Mouse (Mus musculus) frontal cortex, postnatal 10 days (tissue): Measurements from ENCODE around the gene Yju2.
"Not testable (repeated sequence)": the region's sequence is repeated elsewhere in the genome, so short reads cannot be mapped to it uniquely, and the experiment has no call there.

Experiments
- DNase-seq, 2 experiments: peaks; one replicate each; pipeline ENCODE4 v3.0.0; 2022; ENCODE audit warnings: low spot score in 2 of 2, mixed read lengths in 1 of 2

Gene Yju2

DNA sequence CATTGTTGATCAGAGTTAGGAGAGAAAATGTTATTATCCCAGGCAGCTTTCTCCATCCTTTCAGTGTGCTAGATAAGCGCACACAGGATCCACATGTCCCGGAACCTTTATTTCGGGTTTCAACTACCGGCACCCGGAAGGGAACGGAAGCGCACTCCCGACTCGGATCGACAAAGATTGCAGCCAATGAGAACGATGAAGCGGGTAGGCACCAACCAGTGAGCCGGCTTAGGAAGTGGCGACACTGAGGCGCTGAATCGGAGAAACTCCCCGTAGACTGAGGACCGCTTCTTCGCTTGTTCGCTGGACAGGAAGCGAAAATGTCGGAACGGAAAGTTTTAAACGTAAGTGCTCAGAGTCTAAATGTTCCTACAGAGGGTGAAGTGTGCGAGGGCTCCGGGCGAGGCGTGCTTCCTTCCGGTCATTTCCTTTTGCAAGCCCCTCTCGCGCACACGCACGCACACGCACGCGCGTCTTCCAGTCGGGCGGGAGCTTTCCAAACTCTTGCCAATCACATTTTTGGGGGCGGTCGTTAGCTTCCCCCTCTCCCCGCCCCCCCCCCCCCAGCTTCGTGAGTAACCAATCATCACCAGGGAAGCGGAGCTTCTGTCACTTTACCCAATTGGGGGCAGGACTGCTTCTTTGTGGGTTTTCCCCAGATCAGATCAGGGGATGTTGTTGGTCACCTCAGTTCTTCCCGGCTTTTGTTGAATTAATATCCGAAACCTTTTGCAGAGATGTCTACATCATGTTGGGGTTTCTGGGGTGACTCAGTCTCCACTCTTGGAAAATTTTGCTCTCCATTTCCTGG, at the start of gene Yju2:
Yju2 (plus strand) TSS at position 182 of the 811 bp plus-strand sequence.
- peak; percentile 90 to 92 for DNase-seq

DNA sequence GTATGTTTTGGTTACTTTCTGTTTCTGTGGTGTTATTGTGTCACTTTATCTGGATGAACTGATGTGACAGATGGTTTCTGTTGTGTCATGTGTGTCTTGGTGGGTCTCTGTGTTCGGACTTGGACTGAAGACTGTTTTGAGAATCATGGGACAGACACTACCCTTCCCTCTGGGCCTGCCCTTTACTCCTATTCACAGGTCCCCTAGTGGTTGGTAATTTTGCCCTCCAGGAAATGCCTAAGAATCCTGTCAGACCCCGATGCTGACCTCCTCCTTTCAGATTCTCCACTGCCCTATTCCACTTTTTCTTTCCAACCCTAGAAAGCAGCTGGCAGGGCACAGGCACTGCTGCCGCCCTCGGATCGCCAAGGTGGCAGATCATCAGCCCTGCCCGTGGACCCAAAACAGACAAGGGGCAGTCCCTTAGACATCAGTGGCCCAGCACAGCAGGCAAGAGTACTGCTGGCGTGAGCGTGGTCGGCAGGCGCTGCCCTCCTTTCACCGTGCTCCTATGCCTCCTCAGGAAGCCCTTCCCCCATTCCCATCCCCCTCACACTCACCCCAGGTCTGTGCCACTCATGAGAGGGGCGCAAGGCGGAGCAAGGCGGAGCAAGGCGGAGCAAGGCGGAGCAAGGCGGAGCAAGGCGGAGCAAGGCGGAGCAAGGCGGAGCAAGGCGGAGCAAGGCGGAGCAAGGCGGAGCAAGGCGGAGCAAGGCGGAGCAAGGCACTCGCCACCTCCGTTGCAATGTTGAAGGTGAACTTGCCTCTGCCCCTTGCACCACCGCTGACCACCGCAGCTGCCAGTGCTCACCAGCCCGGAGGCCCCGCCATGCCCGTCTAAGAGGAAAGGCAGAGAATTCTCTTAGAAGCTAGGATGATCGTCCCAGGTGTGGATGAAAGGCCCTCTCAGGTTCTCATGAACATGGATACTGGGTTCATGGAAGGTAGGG, 27.1 kb upstream of the Yju2 start:
- peak; percentile 69 to 70 for DNase-seq

DNA sequence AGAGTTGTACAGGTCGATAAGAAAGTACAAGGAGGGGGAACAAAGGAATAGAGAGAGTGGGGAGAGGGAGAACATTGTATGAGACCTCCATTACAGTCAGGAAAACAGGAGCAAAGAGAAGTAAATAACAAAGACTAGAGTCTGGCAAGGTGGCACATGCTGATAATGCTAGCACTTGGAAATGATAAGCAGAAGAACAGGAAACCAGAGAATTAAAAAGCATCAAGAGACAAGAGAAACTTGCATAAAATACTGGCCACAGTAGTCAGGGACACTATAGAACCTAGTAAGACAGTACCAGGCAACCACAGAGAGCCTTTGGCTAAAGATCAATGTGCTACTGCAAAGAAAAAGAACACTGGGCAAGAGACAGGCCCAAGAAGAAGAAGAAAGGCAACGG, 26.3 kb upstream of the Yju2 start:
- DNase-seq: no peak

DNA sequence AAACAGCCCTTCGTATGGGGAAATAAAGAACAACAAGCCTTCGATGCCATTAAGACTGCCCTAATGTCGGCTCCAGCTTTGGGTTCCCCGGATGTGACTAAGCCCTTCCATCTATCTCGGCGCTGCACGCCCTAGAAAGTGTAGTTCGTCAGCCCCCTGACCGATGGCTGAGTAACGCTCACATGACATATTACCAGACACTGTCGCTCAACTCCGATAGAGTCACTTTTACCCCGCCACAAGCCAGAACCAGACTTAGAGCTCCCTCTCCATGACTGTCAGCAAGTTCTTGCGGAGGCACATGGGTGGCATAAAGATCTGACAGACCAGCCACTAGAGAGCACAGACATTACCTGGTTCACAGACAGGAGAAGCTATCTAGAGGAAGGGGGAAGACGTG, 25.7 kb upstream of the Yju2 start:
- DNase-seq: no peak

DNA sequence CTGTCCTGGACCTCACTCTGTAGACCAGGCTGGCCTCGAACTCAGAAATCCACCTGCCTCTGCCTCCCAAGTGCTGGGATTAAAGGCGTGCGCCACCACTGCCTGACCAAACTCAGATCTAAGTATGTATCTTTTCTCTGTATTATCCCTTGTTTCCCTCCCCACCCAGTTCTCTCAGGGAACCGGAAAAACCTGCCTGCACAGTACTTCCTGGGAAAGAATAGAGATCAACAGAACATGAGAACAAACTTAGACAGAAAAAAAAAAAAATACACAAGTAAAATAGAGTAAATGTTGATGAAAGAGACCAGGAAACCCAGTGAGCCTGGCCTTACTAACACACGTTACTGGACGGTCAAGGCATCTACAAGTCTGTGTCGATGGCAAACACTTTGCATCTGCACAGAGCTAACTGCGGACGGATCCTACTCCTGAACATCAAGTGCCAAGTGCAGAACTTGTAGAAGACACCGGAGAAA, 14.5 kb upstream of the Yju2 start:
- DNase-seq: not testable (repeated sequence)

DNA sequence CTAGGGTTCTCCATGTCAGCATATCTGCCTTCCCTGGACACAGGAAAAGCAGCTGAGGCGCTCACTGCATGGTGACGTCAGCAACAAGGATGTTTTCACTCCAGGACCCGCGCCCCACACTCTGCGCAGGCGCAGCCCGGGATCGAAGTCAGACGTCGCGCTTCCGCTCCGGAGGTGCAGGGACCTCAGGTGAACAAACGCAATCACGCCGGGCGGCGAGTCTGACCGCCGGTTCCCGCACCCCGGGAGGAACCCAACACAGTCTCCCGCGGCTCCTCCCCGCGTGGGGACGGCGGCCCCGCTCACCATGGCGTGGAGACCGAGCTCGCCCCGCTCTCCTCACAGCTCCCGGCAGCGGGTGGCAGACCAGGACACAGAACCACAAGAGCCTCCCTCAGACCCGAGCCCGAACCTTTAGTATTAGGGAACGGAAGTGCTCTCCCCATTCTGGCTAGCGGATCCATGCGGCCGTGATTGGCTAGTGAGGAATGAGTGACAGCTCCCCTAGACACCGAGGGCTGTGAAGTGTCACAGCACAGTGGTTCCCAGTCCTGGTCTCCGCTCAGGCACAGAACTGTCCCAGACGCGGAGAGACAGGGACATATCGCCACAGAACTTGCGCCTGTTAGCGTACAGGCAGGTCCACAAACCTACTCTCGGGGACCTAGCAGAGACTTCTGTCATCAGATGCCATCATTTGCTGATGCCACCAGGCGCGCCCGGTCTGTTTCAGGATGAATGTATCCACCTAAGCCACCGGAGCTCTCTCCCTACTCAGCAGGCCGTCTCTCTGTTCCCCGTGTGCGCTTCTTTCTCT, 13.8 kb upstream of the Yju2 start:
- peak; percentile 90 to 91 for DNase-seq

DNA sequence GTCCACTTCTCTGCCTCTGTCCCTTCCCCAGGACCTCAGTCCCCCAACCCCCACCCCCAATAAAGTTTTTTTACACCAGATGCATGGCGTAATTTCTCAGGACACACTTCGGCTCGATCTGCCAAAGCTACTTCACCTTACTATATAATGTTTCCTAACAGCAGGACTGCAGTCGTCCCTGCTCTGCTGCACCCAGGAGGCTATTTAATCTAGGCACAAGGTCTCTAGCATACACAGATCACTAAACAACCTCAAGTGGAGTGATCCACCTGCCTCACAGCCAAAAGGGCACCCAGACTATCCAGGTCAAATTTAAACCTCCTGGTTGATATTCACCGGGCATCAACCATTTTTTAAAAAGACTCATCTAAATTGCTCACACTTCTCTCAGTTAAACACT, 13.2 kb upstream of the Yju2 start:
- DNase-seq: no peak

DNA sequence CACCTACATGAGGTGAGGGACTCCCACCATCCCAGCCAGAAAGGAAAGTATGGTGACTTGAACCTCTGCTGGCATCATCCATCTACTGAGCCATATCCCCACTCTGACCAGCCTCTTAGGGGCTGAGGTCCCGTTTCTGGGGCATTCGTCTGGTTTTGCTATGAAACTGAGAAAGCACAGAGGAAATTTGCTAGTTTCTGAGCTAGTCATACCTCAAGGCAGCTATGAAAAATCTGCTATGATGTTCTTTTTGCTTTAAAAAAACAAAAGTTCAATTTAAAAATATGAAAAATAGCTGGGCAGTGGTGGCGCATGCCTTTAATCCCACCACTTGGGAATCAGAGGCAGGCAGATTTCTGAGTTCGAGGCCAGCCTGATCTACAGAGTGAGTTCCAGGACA, 10.3 kb upstream of the Yju2 start:
- DNase-seq: no peak

DNA sequence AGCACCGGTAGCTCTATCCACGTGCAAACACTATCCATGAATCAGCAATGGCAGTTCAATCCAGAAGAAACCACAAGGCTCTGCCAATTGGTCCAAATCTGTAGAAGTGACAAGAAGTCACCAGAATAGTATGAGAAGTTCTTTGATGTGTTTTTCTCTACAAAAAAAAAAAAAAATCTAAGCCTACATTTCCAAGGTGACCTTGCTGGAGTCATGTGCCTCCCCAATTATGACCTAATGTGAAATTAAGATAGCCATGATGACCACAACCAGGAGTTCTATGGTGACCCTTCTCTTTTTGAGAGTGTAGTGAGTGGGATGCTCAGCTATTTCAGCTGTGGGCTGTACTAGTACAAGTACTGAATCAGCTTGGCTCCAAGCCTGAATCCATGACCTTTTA, 9.5 kb upstream of the Yju2 start, which contains the start of gene Zfp119b:
Zfp119b (minus strand) TSS at position 101 of the 400 bp plus-strand sequence.
- no peak for DNase-seq

DNA sequence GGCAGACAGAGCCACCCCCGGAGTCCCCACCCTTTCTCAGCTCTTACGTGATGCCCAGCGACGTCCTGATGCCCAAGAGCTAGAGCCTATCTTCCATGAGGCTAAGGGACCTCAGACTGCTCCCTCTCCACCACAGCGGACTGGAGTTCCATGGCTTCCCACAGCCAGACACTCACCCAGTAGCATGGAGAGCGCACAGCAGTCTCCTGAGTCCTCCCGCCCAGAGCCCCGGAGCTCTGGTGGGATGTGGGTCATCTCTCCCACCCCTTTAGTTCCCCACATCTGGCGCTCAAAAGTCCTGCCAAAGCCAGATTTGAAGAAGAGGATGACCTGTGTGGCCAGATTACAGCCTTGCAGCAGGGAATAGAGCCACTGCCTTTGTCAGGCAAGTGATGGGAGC, 8.3 kb upstream of the Yju2 start:
- no peak for DNase-seq

DNA sequence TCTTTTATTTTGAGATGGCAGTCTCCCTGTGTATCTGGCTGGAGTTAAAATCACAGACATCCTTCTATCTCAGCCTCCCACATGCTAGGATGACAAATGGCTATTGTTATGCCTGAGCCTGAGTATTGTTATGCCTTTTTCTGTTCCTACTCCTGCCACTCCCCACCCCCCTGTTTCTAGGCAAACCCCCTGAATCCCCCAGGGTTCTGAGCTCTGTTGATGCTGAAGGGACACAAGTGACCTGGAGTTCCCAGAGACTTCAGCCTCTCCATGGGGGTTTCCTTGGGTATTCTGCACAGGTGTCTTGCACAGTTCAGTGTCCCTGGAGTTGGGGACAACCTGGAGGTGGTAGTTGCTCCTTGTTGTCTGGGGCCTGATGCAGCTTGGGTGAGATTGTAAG, 6.9 kb upstream of the Yju2 start:
- DNase-seq: peak in 1 of 2 experiments; percentile 3

DNA sequence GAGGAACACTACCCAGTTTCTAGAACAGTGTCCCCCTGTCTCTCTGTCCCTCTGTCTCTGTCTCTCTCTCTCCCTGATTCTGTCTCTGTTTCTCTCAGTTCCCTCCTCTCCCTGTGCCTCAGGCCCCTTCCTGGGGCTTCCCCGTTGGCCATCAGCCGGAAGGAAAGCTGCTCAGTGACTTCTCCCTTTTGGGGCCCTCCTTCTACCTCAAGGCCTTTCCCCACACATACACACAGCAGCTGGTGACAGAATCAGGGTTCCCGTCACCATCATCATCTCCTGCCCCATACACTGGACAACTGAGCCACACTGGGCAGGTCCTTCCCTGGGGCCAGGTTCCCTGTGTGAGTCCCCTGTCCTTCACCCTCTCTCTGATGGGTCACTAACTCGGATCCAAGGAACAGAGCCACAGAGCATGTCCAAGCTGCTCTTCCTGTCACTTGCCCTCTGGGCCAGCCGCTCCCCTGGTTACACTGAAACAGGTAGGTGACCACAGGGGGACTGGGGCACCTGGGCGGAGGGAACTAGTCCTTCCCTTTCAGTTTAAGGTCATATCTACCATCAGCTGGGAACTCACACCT, 6.4 kb upstream of the Yju2 start, which contains the start of gene Ebi3:
Ebi3 (plus strand) TSS at position 194 of the 581 bp plus-strand sequence.
- peak in 1 of 2 experiments; percentile 10 for DNase-seq

DNA sequence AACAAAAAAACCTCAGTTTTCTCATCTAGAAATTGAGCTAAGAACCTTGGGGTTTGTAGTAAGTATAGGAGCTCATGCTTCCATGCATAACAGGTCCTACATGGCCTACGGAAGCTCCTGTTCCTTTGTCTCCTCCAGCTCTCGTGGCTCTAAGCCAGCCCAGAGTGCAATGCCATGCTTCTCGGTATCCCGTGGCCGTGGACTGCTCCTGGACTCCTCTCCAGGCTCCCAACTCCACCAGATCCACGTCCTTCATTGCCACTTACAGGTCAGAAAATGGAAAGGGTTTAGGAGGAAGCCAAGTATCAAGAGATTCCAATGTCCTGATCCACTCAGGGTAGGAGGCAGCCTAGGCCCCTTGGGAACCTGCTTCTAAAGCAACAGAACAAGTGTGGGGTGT, 5.1 kb upstream of the Yju2 start:
- DNase-seq: no peak

DNA sequence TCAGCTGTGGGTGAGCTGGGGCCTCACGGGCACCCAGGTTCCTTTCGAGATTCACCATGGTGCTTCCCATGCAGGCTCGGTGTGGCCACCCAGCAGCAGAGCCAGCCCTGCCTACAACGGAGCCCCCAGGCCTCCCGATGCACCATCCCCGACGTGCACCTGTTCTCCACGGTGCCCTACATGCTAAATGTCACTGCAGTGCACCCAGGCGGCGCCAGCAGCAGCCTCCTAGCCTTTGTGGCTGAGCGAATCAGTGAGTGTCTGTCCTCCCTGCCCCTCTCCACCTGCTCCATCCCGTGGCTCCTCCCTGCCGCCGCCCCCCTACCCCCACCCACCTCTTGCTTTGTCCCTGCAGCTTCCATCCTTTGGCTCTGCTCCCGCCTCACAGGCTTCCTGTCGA, 4.7 kb upstream of the Yju2 start:
- no peak for DNase-seq

DNA sequence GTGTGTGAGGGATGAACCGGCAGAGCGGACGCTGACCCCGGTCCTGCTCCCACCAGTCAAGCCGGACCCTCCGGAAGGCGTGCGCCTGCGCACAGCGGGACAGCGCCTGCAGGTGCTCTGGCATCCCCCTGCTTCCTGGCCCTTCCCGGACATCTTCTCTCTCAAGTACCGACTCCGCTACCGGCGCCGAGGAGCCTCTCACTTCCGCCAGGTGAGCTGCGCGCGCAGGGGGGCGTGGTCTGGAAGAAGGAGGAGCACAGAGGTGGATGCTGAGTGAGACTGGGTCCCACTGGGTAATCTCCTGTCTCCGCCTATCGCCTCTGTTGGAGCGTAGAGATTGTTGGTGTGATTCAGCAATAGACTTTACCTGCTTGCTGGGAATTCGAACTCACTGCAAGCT, 2.8 kb upstream of the Yju2 start:
- peak; percentile 71 to 76 for DNase-seq

DNA sequence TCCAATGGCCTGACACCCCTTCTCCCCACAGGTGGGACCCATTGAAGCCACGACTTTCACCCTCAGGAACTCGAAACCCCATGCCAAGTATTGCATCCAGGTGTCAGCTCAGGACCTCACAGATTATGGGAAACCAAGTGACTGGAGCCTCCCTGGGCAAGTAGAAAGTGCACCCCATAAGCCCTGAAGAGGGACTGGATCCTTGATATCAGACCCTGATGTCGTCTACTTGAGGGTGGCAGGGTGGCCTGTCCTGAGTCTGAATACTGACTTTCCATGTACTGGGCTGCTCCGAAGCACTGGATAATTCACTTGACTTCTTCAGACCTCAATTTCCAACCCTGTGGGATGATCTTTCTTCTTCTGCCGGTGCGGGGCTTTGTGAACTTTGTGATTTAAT, 2.3 kb upstream of the Yju2 start:
- DNase-seq: no peak

DNA sequence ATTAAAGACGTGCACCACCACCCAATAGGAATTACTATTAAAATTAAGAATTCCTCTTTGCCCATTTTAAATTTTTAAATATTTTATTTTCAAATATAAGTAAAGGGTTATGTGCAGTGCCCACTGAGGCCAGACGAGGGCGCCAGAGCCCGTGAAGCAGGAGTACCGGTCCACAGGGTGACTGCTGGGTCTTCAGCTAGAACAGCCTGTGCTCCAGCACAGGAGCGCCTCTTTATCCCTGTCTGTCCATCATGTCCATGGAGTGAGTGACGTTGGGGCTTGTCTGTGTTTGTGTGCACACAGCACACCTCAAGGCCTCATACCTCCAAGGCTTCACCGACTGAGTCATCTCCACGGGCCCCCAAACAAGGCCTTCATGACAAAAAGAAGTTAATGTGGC, 1.7 kb upstream of the Yju2 start:
- peak; percentile 41 to 62 for DNase-seq

DNA sequence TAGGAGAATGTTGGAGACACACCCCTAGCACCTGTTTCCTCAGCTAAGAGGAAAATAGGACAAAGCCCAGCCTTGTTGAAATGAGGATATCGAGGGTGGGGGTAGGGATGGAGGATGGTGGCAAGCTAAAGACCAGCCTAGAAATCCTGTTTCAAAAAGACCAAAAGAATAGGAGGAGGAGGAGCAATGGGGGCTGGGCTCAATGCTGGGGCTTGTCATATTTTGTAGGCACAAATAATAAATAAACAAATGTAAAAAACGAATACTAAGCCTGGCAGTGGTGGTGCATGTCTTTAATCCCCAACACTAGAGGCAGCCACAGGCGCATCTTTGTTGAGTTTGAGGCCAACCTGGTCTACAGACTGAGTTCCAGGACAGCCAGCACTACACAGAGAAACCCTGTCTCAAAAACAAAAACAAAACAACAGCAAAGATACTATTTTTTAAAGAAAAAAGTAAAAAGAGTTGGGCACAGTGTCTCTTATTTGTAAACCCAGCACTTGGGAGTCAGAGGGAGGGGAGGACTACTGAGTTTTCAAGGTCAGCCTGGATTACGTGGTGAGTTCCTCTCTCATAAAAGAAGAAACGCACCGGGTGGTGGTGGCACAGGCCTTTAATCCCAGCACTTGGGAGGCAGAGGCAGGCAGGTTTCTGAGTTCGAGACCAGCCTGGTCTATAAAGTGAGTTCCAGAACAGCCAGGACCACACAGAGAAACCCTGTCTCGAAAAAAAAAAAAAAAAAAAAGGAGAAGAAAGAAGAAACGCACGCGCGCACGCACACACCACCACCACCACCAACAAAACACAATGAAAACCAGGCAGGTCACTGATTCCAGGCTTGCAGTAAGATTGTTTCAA, 944 bp upstream of the Yju2 start:
- peak in 1 of 2 experiments; percentile 28 for DNase-seq

DNA sequence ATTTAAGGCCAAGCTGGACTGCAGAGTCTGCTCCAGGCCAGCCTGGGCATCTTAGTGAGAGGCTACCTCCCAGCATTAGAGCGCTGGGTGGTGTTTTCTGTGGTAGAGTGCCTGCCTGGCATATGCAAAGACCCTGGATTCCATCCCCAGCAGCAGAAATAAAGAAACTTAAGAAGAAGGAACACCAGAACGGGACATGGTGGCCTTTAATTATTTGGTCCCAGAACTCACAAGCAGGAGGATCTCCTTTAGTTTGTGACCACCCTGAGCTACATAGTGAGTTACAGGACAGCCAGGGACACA, 364 bp upstream of the Yju2 start:
- no peak for DNase-seq
